Mouse (Mus musculus): ENCODE results near the gene Cuedc2. TPM values are rescaled to one million over a fixed set of nuclear protein-coding genes. Genes with fewer than 3 reads are reported as not detected.

Gene Cuedc2
- polyA plus RNA-seq, 1 experiment: not detected

DNA sequence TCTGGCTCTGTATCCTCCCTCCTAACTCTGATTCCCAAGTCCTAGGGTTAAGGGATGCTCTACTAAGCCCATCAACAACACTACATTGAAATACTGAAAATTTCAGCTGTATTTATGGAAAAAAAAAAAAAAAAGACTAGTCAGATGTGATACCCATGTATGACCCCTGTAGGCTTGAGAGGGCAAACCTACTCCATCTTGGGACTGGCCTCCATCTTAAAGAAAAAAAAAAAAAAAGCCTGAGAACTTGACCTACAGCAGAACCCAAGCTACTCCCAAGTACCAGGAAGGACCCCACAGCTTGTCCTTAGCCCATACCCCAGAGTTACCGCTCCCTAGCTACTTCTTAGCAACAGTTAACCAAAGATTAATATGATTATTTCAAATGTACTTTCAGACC, 8.6 kb upstream of the Cuedc2 start:
- TF ChIP-seq POLR2A (IDR thresholded peaks at IDR 0.05; ENCODE audit: insufficient read depth, low read depth, low read length): no peak
- TF ChIP-seq CTCF (IDR thresholded peaks at IDR 0.05; ENCODE audit: insufficient read depth, low read depth, low read length): no peak
- Histone ChIP-seq H3K4me3 (ENCODE audit: insufficient read depth, low read depth, low read length) (no peak overlapping the region), H3K27ac (ENCODE audit: insufficient read depth, low read depth, low read length) (no peak overlapping the region), H3K4me1 (ENCODE audit: control insufficient read depth, insufficient read depth, low read length) (peaks cover 8% of the 10 kb centered on the region; the same call in 1 of the 2 replicates)
- 100% methylated on average over 1 of the region's 1 CpGs for WGBS

GRCm38 (mm10) chr19:46344710-46345419, 6.4 kb upstream of the Cuedc2 start:
- H3K27ac ChIP-seq (ENCODE audit: insufficient read depth, low read depth, low read length): no peak overlapping the region
- H3K4me3 ChIP-seq (ENCODE audit: insufficient read depth, low read depth, low read length): no peak overlapping the region
- TF ChIP-seq CTCF (IDR thresholded peaks at IDR 0.05; ENCODE audit: insufficient read depth, low read depth, low read length): no peak
- no peak for TF ChIP-seq POLR2A (IDR thresholded peaks at IDR 0.05; ENCODE audit: insufficient read depth, low read depth, low read length)
- H3K4me1 ChIP-seq (ENCODE audit: control insufficient read depth, insufficient read depth, low read length): peaks cover 11% of the 10 kb centered on the region
- 33% methylated on average over 7 of the region's 7 CpGs for WGBS

- TF ChIP-seq CTCF (IDR thresholded peaks at IDR 0.05; ENCODE audit: insufficient read depth, low read depth, low read length) (no peak), POLR2A (IDR thresholded peaks at IDR 0.05; ENCODE audit: insufficient read depth, low read depth, low read length) (no peak)
- 16% methylated on average over 7 of the region's 7 CpGs for WGBS
- peaks cover 21% of the 10 kb centered on the region for H3K4me1 ChIP-seq (ENCODE audit: control insufficient read depth, insufficient read depth, low read length)
Observed at GRCm38 (mm10) chr19:46339287-46339971, 927 bp upstream of the Cuedc2 start.

DNA sequence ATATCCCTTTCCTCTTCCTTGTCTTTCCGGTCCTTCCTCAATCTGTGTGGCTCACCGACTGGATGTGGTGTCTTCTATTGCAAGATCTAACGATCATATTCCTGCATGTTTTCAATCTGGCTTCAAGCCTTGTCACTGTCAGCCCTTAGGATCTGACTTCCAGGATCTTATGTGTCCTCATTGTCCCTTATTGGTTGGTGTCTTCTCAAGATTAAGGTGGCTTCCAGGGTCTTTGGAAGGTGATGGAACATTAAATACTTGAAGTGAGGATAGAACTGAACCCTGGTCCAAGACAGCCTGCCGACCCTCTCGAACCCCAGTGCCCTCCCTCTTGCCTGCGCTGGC, 412 bp upstream of the Cuedc2 start:
- H3K4me1 ChIP-seq (ENCODE audit: control insufficient read depth, insufficient read depth, low read length): peaks cover 21% of the 10 kb centered on the region
- TF ChIP-seq POLR2A (IDR thresholded peaks at IDR 0.05; ENCODE audit: insufficient read depth, low read depth, low read length) (no peak), CTCF (IDR thresholded peaks at IDR 0.05; ENCODE audit: insufficient read depth, low read depth, low read length) (no peak)
- WGBS: 13% methylated on average over 6 of the region's 6 CpGs
- H3K4me3 ChIP-seq (ENCODE audit: insufficient read depth, low read depth, low read length): peak overlapping the region; percentile 27
- peak overlapping the region; percentile 34 for H3K27ac ChIP-seq (ENCODE audit: insufficient read depth, low read depth, low read length)

More at GRCm38 (mm10) chr19:46339287-46339971, 927 bp upstream of the Cuedc2 start:
- no peak overlapping the region for H3K4me3 ChIP-seq (ENCODE audit: insufficient read depth, low read depth, low read length)
- H3K27ac ChIP-seq (ENCODE audit: insufficient read depth, low read depth, low read length): peak overlapping the region; percentile 34; the same call in 1 of the 2 replicates

DNA sequence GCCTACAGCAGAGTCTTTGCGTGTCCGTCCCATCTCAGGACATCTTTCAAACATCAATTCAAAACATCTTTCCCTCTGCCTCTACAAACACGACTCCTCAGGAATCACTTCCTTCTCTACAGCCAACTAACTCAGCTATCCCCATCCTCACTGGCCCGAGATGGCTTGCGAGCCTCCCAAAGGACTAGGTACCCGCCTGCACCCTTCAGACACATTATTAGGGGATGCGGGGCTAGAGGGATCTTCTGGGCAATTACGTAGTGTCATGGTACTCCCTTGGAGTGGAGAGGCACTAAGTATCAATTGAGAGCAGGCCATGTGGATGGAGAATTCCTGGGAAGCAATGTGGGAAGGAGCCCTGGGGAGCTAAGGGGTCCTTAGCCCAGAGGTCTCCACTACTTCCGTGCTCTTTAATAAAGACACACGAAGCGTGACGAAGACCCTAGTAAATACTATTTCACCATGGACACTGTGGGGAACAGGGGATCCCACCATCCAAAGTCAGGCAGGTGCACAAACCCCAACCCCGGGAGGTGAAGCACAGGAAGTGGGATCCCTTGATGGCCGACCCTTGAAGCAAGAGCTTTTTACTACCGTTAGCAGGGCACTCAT, 677 bp downstream of the Cuedc2 start:
- TF ChIP-seq CTCF (IDR thresholded peaks at IDR 0.05; ENCODE audit: insufficient read depth, low read depth, low read length) (no peak), POLR2A (IDR thresholded peaks at IDR 0.05; ENCODE audit: insufficient read depth, low read depth, low read length) (no peak)
- Histone ChIP-seq H3K27ac (ENCODE audit: insufficient read depth, low read depth, low read length) (peak overlapping the region; percentile 53), H3K4me3 (ENCODE audit: insufficient read depth, low read depth, low read length) (peak overlapping the region; percentile 84), H3K4me1 (ENCODE audit: control insufficient read depth, insufficient read depth, low read length) (peaks cover 21% of the 10 kb centered on the region)
- WGBS: 19% methylated on average over 15 of the region's 15 CpGs

- H3K27ac ChIP-seq (ENCODE audit: insufficient read depth, low read depth, low read length): no peak overlapping the region
- 83% methylated on average over 3 of the region's 3 CpGs for WGBS
- no peak for TF ChIP-seq CTCF (IDR thresholded peaks at IDR 0.05; ENCODE audit: insufficient read depth, low read depth, low read length)
- TF ChIP-seq POLR2A (IDR thresholded peaks at IDR 0.05; ENCODE audit: insufficient read depth, low read depth, low read length): no peak
Observed at GRCm38 (mm10) chr19:46333906-46334305, 4.6 kb downstream of the Cuedc2 start.

DNA sequence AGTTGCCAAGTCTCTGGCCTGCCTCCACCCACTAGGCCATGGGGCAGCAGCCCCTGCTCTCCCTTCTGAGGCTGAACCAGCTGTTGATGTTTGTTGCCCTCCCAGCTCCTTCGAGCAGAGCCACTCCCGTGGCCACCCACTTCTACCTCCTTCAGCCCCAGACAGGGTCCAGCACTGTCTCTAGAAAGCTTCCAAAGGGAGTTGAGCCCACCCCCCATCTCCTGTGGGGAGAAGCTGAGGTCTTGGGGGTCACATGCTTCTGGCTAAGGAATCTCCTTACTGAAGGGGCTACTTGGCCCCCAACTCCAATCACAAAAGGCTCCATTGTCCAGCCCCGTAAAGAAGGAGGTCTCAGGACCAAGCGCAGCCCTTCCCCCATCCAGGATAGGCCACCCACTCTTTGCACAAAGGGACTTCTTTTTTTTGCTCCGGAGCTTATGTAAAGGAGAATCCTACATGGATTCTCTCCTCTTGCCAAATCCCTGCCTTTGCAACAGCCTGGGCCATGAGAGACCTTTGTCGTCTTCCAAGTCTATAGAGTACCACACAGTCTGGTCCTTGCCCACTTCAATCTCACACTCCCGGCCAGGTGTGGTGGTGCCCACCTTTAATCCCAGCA, 5.7 kb downstream of the Cuedc2 start:
- no peak overlapping the region for H3K27ac ChIP-seq (ENCODE audit: insufficient read depth, low read depth, low read length)
- H3K4me1 ChIP-seq (ENCODE audit: control insufficient read depth, insufficient read depth, low read length): peaks cover 17% of the 10 kb centered on the region
- no peak overlapping the region for H3K4me3 ChIP-seq (ENCODE audit: insufficient read depth, low read depth, low read length)
- TF ChIP-seq CTCF (IDR thresholded peaks at IDR 0.05; ENCODE audit: insufficient read depth, low read depth, low read length) (no peak), POLR2A (IDR thresholded peaks at IDR 0.05; ENCODE audit: insufficient read depth, low read depth, low read length) (no peak)
- 32% methylated on average over 7 of the region's 7 CpGs for WGBS

More at GRCm38 (mm10) chr19:46333906-46334305, 4.6 kb downstream of the Cuedc2 start:
- peaks cover 17% of the 10 kb centered on the region for H3K4me1 ChIP-seq (ENCODE audit: control insufficient read depth, insufficient read depth, low read length)
- no peak overlapping the region for H3K4me3 ChIP-seq (ENCODE audit: insufficient read depth, low read depth, low read length)

DNA sequence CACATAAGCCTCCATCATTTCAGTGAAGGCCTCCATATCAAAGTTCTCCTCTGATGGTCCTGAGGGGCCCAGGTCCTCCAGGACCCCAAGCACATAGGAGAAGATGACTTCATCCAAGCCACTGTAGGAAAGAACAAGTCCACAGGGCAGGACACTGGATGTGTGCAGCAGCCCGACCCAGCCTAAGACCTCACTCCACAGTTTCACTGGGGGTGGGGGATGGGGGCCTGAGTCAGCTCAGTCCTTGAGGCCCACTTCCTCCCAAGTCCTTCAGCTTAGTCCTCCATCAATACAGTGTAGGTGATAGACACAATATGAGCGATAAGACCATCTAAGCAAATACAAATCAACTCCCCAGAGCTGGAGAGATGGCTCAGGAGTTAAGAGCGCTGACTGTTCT, 6.6 kb downstream of the Cuedc2 start:
- peaks cover 17% of the 10 kb centered on the region for H3K4me1 ChIP-seq (ENCODE audit: control insufficient read depth, insufficient read depth, low read length)
- WGBS: 81% methylated on average over 3 of the region's 3 CpGs
- H3K27ac ChIP-seq (ENCODE audit: insufficient read depth, low read depth, low read length): no peak overlapping the region
- TF ChIP-seq POLR2A (IDR thresholded peaks at IDR 0.05; ENCODE audit: insufficient read depth, low read depth, low read length) (no peak), CTCF (IDR thresholded peaks at IDR 0.05; ENCODE audit: insufficient read depth, low read depth, low read length) (no peak)
- no peak overlapping the region for H3K4me3 ChIP-seq (ENCODE audit: insufficient read depth, low read depth, low read length)

Measured in olfactory bulb, adult 2 months (tissue).